12 mouse cellular contexts compared by ENCODE assay signal in genomic region chr10:62189910-62190309, GRCm38 (mm10). TPM values are rescaled to one million over a fixed set of nuclear protein-coding genes. Genes with fewer than 3 reads are reported as not detected.
DNase-seq lines count a peak whose midpoint lies in the region; ATAC-seq and TF ChIP-seq lines count a peak whose summit lies in the region.
"Had no signal": no experiment of that assay in that cellular context is flagged by ENCODE, and none has a peak within 500 bp of the region (broad histone marks: within the 10 kb centered on the region; RNA-seq: fewer than 3 reads in every experiment).

No protein-coding gene starts in this region.

- no peak overlapping the region for H3K4me3 ChIP-seq in layer of hippocampus, adult 2 months
- no peak overlapping the region; the same call in 1 of the 2 replicates for H3K4me3 ChIP-seq in G1E (ENCODE audit: low read depth, low read length)
- H3K4me3 ChIP-seq: neural tube, embryonic 13.5 days had no signal

- no peaks in the 10 kb centered on the region for H3K9me3 ChIP-seq in G1E (replicated peaks)
- H3K9me3 ChIP-seq: neural tube, embryonic 13.5 days had no signal

- H3K27me3 ChIP-seq in G1E (ENCODE audit: insufficient read depth, low read length): no peaks in the 10 kb centered on the region

- peak overlapping the region; percentile 32; the same call in 1 of the 2 replicates for H3K27ac ChIP-seq in layer of hippocampus, adult 2 months
- H3K27ac ChIP-seq: neural tube, embryonic 13.5 days had no signal

- DNase-seq in layer of hippocampus, adult 2 months (ENCODE audit: low spot score in 2 of 2): no peak
- DNase-seq in layer of hippocampus, postnatal 25 days (ENCODE audit: extremely low spot score in 1 of 2, low spot score in 1 of 2): no peak
- DNase-seq in G1E (ENCODE audit: low spot score): peak; percentile 18
- DNase-seq in kidney, postnatal 4 days: peak; percentile 57 to 69
- DNase-seq in spleen, postnatal 14 days (ENCODE audit: low spot score in 2 of 2): peak; percentile 36 to 51
- DNase-seq in layer of hippocampus, postnatal 36 days: no peak
- DNase-seq in cerebellum, adult 8-10 months: no peak
- DNase-seq: layer of hippocampus, adult 9-11 months had no signal

- no peak for ATAC-seq in G1E (ENCODE audit: extremely low read depth, insufficient number of reproducible peaks, low FRiP score, poor library complexity, severe bottlenecking)
- ATAC-seq in cerebellum, adult (ENCODE audit: insufficient number of reproducible peaks, low FRiP score, low TSS enrichment): no peak

- H3K36me3 ChIP-seq in G1E (replicated peaks): peaks cover 26% of the 10 kb centered on the region
- H3K36me3 ChIP-seq: neural tube, embryonic 13.5 days had no signal

- H3K4me1 ChIP-seq in G1E (ENCODE audit: insufficient read depth, low read depth, low read length): peaks cover 43% of the 10 kb centered on the region

- TF ChIP-seq CTCF in layer of hippocampus, adult 2 months (conservative IDR thresholded peaks at IDR 0.05): no peak
- no peak for TF ChIP-seq CTCF in G1E (IDR thresholded peaks at IDR 0.05; ENCODE audit: low read depth, low read length)

RNA-seq across cellular contexts. Expression of gene Tspan15, which starts 41.1 kb away (rescaled TPM):
- total RNA-seq in layer of hippocampus, adult 2 months (2021): 10 to 100 TPM; 13.6 to 15.9 TPM
- 10 to 100 TPM; 20.7 to 21.3 TPM for total RNA-seq in layer of hippocampus, postnatal 25 days (2021)
- total RNA-seq in G1E (2014; fragmentation: Nextera tagmentation) (8.2 and 10.2 TPM in 2 replicates), G1E (2017) (1.9 TPM in 2 replicates)
- 1.5 and 1.7 TPM in 2 replicates for polyA plus RNA-seq in G1E (2012)
- total RNA-seq in layer of hippocampus, postnatal 36 days (2021): 10 to 100 TPM; 18.3 to 18.5 TPM

RNA-seq across cellular contexts. Expression of gene Fam241b, which starts 46.2 kb away (rescaled TPM):
- total RNA-seq in layer of hippocampus, adult 2 months (2021): 10 to 100 TPM; 36.2 to 40.6 TPM
- 10 to 100 TPM; 37.1 to 40.6 TPM for total RNA-seq in layer of hippocampus, postnatal 25 days (2021)
- total RNA-seq in G1E (2014; fragmentation: Nextera tagmentation) (2.0 and 3.2 TPM in 2 replicates), G1E (2017) (13.2 and 14.2 TPM in 2 replicates)
- polyA plus RNA-seq in G1E (2012): 9.3 and 10.0 TPM in 2 replicates
- 10 to 100 TPM; 31.3 to 37.6 TPM for total RNA-seq in layer of hippocampus, postnatal 36 days (2021)

RNA-seq across cellular contexts. Expression of gene Neurog3, which starts 57.0 kb away (rescaled TPM):
- not detected for total RNA-seq in layer of hippocampus, adult 2 months (2021)
- total RNA-seq in layer of hippocampus, postnatal 25 days (2021): not detected
- total RNA-seq in G1E (2014; fragmentation: Nextera tagmentation): not detected in 2 replicates
- not detected in 2 replicates for total RNA-seq in G1E (2017)
- not detected in 2 replicates for polyA plus RNA-seq in G1E (2012)
- total RNA-seq in layer of hippocampus, postnatal 36 days (2021): not detected
- total RNA-seq: liver, adult 2 months had no signal
- polyA plus RNA-seq: heart, embryonic 16.5 days; liver, adult 2 months had no signal

Comparison
In these comparisons a context has a peak if more than half of its experiments do, and no peak if none do; other contexts are left out.
1. DNase-seq: peak in G1E (single experiment), kidney, postnatal 4 days (2 of 2) and spleen, postnatal 14 days (2 of 2); none in layer of hippocampus, adult 2 months (0 of 2), layer of hippocampus, postnatal 25 days (0 of 2), layer of hippocampus, postnatal 36 days (0 of 2) and cerebellum, adult 8-10 months (single experiment).